Mouse (Mus musculus): Measurements from ENCODE around the gene Nudt4. TPM values are rescaled to one million over a fixed set of nuclear protein-coding genes. Genes with fewer than 3 reads are reported as not detected.

The Nudt4 gene
- total RNA-seq (2023; ENCODE audit: inconsistent age) = 15.6 to 17.1 TPM (median 16.9 TPM) in 4 replicates

DNA sequence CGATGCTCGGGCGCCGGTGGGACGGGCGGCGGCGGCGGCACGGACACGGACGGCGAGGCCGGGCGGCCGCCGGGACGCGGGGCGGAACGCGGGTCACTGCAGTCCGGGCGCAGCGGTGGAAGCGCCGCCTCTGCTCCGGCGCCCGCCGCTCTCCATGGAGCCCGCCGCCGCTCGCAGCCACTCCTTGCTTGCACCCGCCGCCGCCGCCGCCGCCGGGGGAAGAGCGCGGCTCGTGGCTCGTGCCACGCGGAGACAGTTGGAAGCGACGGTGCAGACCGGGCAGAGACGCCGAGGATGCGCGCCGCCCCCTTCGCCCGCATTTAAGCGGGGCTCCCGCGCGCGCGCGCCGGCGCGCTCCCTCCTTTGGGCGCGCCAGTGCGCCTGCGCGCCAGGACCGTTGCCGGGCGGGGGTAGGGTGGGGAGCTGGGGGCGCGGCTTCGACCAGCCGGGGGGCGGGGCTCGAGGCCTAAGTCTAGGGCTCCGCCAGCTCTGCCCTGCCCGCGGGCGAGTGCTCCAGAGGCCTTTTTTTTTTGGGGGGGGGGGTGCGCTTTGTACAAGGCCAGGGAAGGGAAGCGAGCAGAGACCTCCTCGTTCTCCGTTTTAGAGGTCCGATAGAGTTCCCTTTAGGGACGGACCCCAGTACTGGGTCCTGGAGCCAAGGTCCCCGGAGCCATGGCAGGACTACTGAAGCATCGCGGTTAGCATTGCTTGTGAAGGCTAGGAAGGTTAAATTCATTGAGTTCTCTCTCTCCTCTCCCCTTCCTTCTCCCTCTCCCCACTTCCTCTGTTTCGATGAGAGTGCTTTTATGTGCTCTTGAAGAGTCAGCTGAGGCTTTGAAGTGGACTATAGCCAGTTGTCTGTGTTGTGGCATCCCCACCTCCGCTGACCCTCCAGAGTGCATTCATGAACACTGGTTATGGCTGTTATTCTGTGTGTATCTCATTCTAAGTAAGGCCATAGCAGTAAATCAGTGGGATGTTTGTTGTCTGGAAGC lies at the start of gene Nudt4:
TSS of gene Nudt4 (minus strand) at position 296 of the 995 bp plus-strand sequence.

DNA sequence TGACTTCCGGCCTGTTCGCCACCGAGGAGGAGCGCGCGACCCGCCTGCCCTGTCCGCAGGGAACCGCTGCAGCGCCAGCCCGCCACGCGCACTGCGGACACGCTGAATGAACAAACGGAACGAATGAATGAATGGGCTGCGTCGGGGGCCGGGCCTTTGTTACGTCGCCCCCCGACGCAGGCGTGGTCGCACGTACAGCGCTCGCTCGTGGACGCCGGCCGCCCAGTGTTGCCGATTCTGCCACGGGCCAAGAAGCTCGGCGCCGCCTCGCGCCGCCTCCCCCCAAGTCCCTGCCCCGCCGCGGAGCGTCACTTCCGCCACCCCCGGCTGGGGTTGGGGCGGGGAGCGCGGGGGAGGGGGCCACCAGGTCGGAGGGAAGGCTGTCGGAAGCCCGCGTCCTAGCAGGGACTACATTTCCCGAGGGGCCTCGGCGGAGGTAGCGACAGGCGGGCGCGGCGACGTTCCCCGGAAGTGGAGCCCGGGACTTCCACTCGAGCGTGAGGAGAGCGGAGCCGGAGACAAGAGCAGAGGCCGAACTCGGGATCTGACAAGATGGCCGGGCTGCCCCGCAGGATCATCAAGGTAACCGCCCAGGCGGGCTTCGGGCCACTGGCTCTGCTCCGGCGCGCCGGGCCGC lies 49.2 kb downstream of the Nudt4 start, which contains the start of gene Ube2n:
TSS of gene Ube2n (plus strand) at position 490 of the 637 bp plus-strand sequence.

DNA sequence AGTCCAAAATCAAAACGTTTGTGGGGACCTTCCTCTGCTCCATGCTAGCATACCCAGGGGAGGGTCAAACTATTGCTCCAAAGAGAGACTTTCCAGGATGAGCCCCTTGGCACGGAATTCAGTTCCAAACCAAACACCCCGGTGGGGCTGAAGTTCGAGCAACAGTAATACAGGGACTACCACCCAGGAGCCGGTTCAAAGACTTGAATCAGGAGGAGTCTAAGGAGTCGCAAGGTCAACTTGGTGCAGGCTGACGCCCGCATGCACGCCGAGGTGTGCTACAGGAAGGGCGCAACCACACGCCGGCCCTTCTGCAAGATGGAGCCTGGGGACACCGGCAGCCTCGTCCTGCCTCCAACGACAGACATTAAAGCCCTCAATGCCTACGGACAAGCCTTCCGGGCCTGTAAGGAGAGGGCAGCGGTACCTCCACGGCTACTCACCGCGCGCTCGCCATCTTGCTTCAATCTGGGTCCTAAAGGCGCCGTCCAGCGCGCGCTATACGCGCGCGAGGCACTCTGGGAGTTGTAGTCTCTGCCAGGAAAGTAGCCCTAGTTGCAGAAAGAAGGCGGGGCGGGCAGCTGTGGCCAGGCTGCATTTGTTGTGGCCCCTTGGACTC lies 62.4 kb downstream of the Nudt4 start, which contains the start of gene Mrpl42:
TSS of gene Mrpl42 (minus strand) at position 478 of the 619 bp plus-strand sequence.

Other genes with a start within 250 kb of the Nudt4 start
- gene Cradd, start 240.0 kb downstream of the Nudt4 start, total RNA-seq (2023; ENCODE audit: inconsistent age) = 9.9 to 17.6 TPM (median 15.7 TPM) in 4 replicates
- 4.4 to 5.7 TPM (median 4.9 TPM) in 4 replicates for gene Socs2, start 147.0 kb downstream of the Nudt4 start, total RNA-seq (2023; ENCODE audit: inconsistent age)
- gene Mrpl42, start 62.2 kb downstream of the Nudt4 start, total RNA-seq (2023; ENCODE audit: inconsistent age) = 44.7 to 49.8 TPM (median 45.1 TPM) in 4 replicates
- 92.2 to 128 TPM (median 118 TPM) in 4 replicates for gene Ube2n, start 49.0 kb downstream of the Nudt4 start, total RNA-seq (2023; ENCODE audit: inconsistent age)
- not detected in 4 replicates for gene Anapc15-ps, start 109.3 kb upstream of the Nudt4 start, total RNA-seq (2023; ENCODE audit: inconsistent age)